Mouse (Mus musculus) ES-E14 (cell line): ENCODE measurements around the gene Pex5l. TPM values are rescaled to one million over a fixed set of nuclear protein-coding genes. Genes with fewer than 3 reads are reported as not detected.

ENCODE experiments used
- DNase-seq: peaks from one replicate; pipeline ENCODE4 v3.0.0-alpha.2; 2013; ENCODE audit warnings: low read depth, low spot score
- H3K27ac ChIP-seq: 2 replicates; pipeline ENCODE4 v1.5.1; 2012; ENCODE audit warnings: low read depth, mild to moderate bottlenecking, low read length, moderate library complexity, mixed read lengths; ENCODE audit not compliant: poor library complexity, insufficient read depth, severe bottlenecking
- H3K36me3 ChIP-seq: 2 replicates; pipeline ENCODE4 v1.6.1; 2012; ENCODE audit warnings: mild to moderate bottlenecking, low read length, moderate library complexity, mixed read lengths; ENCODE audit not compliant: control insufficient read depth, poor library complexity, insufficient read depth, severe bottlenecking
- H3K4me1 ChIP-seq, 2 experiments: fragments of 150-350 bp in 1 of 2; sonication (generic) in 1 of 2; 2 replicates each; pipeline ENCODE4 v1.6.1; 2012; ENCODE audit warnings: low read length in 2 of 2, mild to moderate bottlenecking in 1 of 2, mixed read lengths in 1 of 2; ENCODE audit not compliant: control insufficient read depth in 2 of 2, insufficient read depth in 2 of 2, poor library complexity in 1 of 2
- H3K4me3 ChIP-seq, 2 experiments: fragments of 150-350 bp in 1 of 2; sonication (generic) in 1 of 2; 2 replicates each; pipeline ENCODE4 v1.5.1; 2012; ENCODE audit warnings: low read length in 2 of 2, low read depth in 1 of 2, mild to moderate bottlenecking in 1 of 2, mixed read lengths in 1 of 2; ENCODE audit not compliant: insufficient read depth in 1 of 2, poor library complexity in 1 of 2, severe bottlenecking in 1 of 2
- H3K9ac ChIP-seq: 2 replicates; pipeline ENCODE4 v1.6.1; 2012; ENCODE audit warnings: low read depth, mild to moderate bottlenecking, low read length, mixed read lengths; ENCODE audit not compliant: poor library complexity, insufficient read depth, severe bottlenecking
- H3K9me3 ChIP-seq: fragments of 150-350 bp; sonication (generic); 2 replicates; pipeline ENCODE4 v1.6.1; 2012; ENCODE audit warnings: low read depth, mild to moderate bottlenecking, low read length; ENCODE audit not compliant: control insufficient read depth, insufficient read depth
- CHD2 ChIP-seq: IDR thresholded peaks from 2 replicates; pipeline ENCODE4 v1.6.1; 2014; ENCODE audit warnings: mild to moderate bottlenecking, low read depth, low read length, inconsistent platforms
- HCFC1 ChIP-seq: IDR thresholded peaks from 2 replicates; pipeline ENCODE4 v1.6.1; 2012; ENCODE audit warnings: low read length, inconsistent platforms, borderline replicate concordance; ENCODE audit not compliant: insufficient read depth
- MAFK ChIP-seq: IDR thresholded peaks from 2 replicates; pipeline ENCODE4 v1.6.1; 2014; ENCODE audit warnings: mild to moderate bottlenecking, low read depth, low read length, inconsistent platforms; ENCODE audit not compliant: insufficient read depth
- ZC3H11A ChIP-seq: IDR thresholded peaks from 2 replicates; pipeline ENCODE4 v1.6.1; 2012; ENCODE audit warnings: low read depth, mild to moderate bottlenecking, inconsistent platforms, low read length, borderline replicate concordance
- ZNF384 ChIP-seq: IDR thresholded peaks from 2 replicates; pipeline ENCODE4 v1.6.1; 2012; ENCODE audit warnings: low read depth, low read length, inconsistent platforms
- in situ Hi-C, 2 experiments: fragments of 600-800 bp; cut with MboI; formaldehyde crosslinking; loops; one replicate each; pipeline ENCODE4 v1.15.1; 2025; ENCODE audit warnings: low sequenced_read_pairs in 2 of 2, inconsistent platforms in 1 of 2; ENCODE audit not compliant: unreplicated experiment in 2 of 2
- total RNA-seq: library from RNA; depleted of rRNA; stranded (reverse); fragments of 300-350 nt; gene quantifications from 2 replicates; pipeline ENCODE4 v1.2.3, GENCODE M21; 2012

The Pex5l gene
- total RNA-seq, 1 experiment, result 0.31 TPM

- Histone ChIP-seq H3K36me3 (no peaks in the 10 kb centered on the region), H3K9ac (no peak overlapping the region), H3K4me3 (no peak overlapping the region), H3K9me3 (no peaks in the 10 kb centered on the region), H3K4me1 (no peaks in the 10 kb centered on the region), H3K27ac (no peak overlapping the region)
- TF ChIP-seq HCFC1 (no peak), ZNF384 (no peak), MAFK (no peak), ZC3H11A (no peak), CHD2 (no peak)
- no peak for DNase-seq
- in situ Hi-C loops, result no loop called here
Measured at GRCm38 (mm10) chr3:33081793-33082192, 61.3 kb downstream of the Pex5l start.

- H3K36me3 ChIP-seq, result no peaks in the 10 kb centered on the region
- no peak overlapping the region for H3K4me3 ChIP-seq
- no peak overlapping the region for H3K27ac ChIP-seq
- H3K9me3 ChIP-seq, result no peaks in the 10 kb centered on the region
- in situ Hi-C loops, result no loop called here
- DNase-seq, result no peak
- H3K4me1 ChIP-seq, result no peaks in the 10 kb centered on the region
- TF ChIP-seq HCFC1 (no peak), ZNF384 (no peak), CHD2 (no peak), ZC3H11A (no peak), MAFK (no peak)
- H3K9ac ChIP-seq, result no peak overlapping the region
Measured at GRCm38 (mm10) chr3:33079658-33080057, 63.4 kb downstream of the Pex5l start.

GRCm38 (mm10) chr3:33079171-33079570 lies 63.9 kb downstream of the Pex5l start:
- no peaks in the 10 kb centered on the region for H3K9me3 ChIP-seq
- in situ Hi-C loops, result no loop called here
- no peak for DNase-seq
- no peak overlapping the region for H3K27ac ChIP-seq
- TF ChIP-seq MAFK, result no peak
- TF ChIP-seq ZNF384, result no peak
- no peak for TF ChIP-seq CHD2
- TF ChIP-seq HCFC1, result no peak
- no peak for TF ChIP-seq ZC3H11A
- H3K36me3 ChIP-seq, result no peaks in the 10 kb centered on the region
- H3K9ac ChIP-seq, result no peak overlapping the region
- H3K4me3 ChIP-seq, result no peak overlapping the region
- no peaks in the 10 kb centered on the region for H3K4me1 ChIP-seq

- H3K4me3 ChIP-seq, result no peak overlapping the region
- DNase-seq, result no peak
- H3K9me3 ChIP-seq, result no peaks in the 10 kb centered on the region
- H3K36me3 ChIP-seq, result no peaks in the 10 kb centered on the region
- H3K27ac ChIP-seq, result no peak overlapping the region
- TF ChIP-seq MAFK, result no peak
- TF ChIP-seq ZC3H11A, result no peak
- no peak for TF ChIP-seq ZNF384
- TF ChIP-seq CHD2, result no peak
- no peak for TF ChIP-seq HCFC1
- H3K4me1 ChIP-seq, result no peaks in the 10 kb centered on the region
- in situ Hi-C loops, result no loop called here
- H3K9ac ChIP-seq, result no peak overlapping the region
Measured at GRCm38 (mm10) chr3:33075696-33076095, 67.4 kb downstream of the Pex5l start.

GRCm38 (mm10) chr3:33074266-33074981 lies 68.6 kb downstream of the Pex5l start:
- no peak for DNase-seq
- in situ Hi-C loops, result no loop called here
- TF ChIP-seq ZC3H11A, result no peak
- TF ChIP-seq ZNF384, result no peak
- no peak for TF ChIP-seq HCFC1
- TF ChIP-seq CHD2, result no peak
- no peak for TF ChIP-seq MAFK
- H3K27ac ChIP-seq, result no peak overlapping the region
- no peak overlapping the region for H3K9ac ChIP-seq
- no peak overlapping the region for H3K4me3 ChIP-seq
- H3K9me3 ChIP-seq, result no peaks in the 10 kb centered on the region
- no peaks in the 10 kb centered on the region for H3K4me1 ChIP-seq
- H3K36me3 ChIP-seq, result no peaks in the 10 kb centered on the region
